ENCODE assay signal across 20 mouse cellular contexts in the genomic region with DNA sequence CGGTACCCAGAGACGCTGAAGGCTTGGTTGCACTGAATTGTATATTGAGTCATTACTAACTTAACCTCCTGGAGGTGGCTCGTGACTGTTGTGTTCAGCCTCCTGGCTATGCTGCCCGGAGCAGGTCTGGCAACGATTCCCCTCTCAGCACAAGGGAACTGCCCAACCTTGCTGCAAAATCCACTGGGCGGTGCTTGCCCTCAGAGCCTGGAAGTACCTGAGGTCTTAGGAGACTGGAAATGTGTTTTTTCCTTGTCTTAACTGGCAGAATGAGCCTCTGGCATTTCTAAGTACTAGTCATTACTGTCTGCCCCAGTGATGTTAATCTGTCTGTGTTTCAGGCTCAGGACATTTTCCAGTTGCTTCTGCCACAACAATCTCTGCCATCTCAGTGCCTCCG. TPM values are rescaled to one million over a fixed set of nuclear protein-coding genes. Genes with fewer than 3 reads are reported as not detected.
DNase-seq lines count a peak whose midpoint lies in the region; ATAC-seq lines count a peak whose summit lies in the region.
"Had no signal": no experiment of that assay in that cellular context is flagged by ENCODE, and none has a peak within 500 bp of the region (broad histone marks: within the 10 kb centered on the region; RNA-seq: fewer than 3 reads in every experiment).

No protein-coding gene starts in this region.

- no peaks in the 10 kb centered on the region for H3K36me3 ChIP-seq in hindbrain, embryonic 13.5 days
- no peaks in the 10 kb centered on the region for H3K36me3 ChIP-seq in hindbrain, embryonic 11.5 days (ENCODE audit: control insufficient read depth, insufficient read depth, low read length)
- no peaks in the 10 kb centered on the region for H3K36me3 ChIP-seq in forebrain, embryonic 12.5 days (replicated peaks)
- H3K36me3 ChIP-seq: embryonic facial prominence, embryonic 13.5 days; heart, embryonic 13.5 days; kidney, embryonic 15.5 days had no signal

- H3K27me3 ChIP-seq in hindbrain, embryonic 13.5 days: 0 out of 2 replicates have a peak, but pooled peaks cover 2% of the 10 kb centered on the region
- H3K27me3 ChIP-seq in hindbrain, embryonic 11.5 days (ENCODE audit: control insufficient read depth, insufficient read depth, low read length): no peaks in the 10 kb centered on the region
- H3K27me3 ChIP-seq in forebrain, embryonic 12.5 days: no peaks in the 10 kb centered on the region
- H3K27me3 ChIP-seq: embryonic facial prominence, embryonic 13.5 days; forebrain, embryonic 13.5 days; kidney, embryonic 15.5 days had no signal

- no peak overlapping the region for H3K4me2 ChIP-seq in hindbrain, embryonic 13.5 days
- no peak overlapping the region for H3K4me2 ChIP-seq in hindbrain, embryonic 11.5 days (replicated peaks; ENCODE audit: low read depth, low read length)
- H3K4me2 ChIP-seq in forebrain, embryonic 12.5 days: no peak overlapping the region
- H3K4me2 ChIP-seq: embryonic facial prominence, embryonic 13.5 days; heart, embryonic 13.5 days; kidney, embryonic 15.5 days had no signal

- H3K9me3 ChIP-seq in hindbrain, embryonic 13.5 days: no peaks in the 10 kb centered on the region
- H3K9me3 ChIP-seq in hindbrain, embryonic 11.5 days (ENCODE audit: control insufficient read depth, low read length): no peaks in the 10 kb centered on the region
- no peaks in the 10 kb centered on the region for H3K9me3 ChIP-seq in forebrain, embryonic 12.5 days
- H3K9me3 ChIP-seq: embryonic facial prominence, embryonic 13.5 days; forebrain, embryonic 13.5 days; heart, embryonic 13.5 days; kidney, embryonic 15.5 days had no signal

- H3K4me1 ChIP-seq in hindbrain, embryonic 13.5 days (replicated peaks): peaks cover 16% of the 10 kb centered on the region
- H3K4me1 ChIP-seq in hindbrain, embryonic 11.5 days (replicated peaks; ENCODE audit: control insufficient read depth, insufficient read depth, low read length): no peaks in the 10 kb centered on the region
- peaks cover 4% of the 10 kb centered on the region; the same call in 1 of the 2 replicates for H3K4me1 ChIP-seq in forebrain, embryonic 12.5 days
- H3K4me1 ChIP-seq: embryonic facial prominence, embryonic 13.5 days; heart, embryonic 13.5 days; kidney, embryonic 15.5 days had no signal

- no peak for ATAC-seq in hindbrain, embryonic 13.5 days (ENCODE audit: low FRiP score)
- no peak for ATAC-seq in hindbrain, embryonic 11.5 days (ENCODE audit: low FRiP score)
- no peak for ATAC-seq in forebrain, embryonic 12.5 days (ENCODE audit: low FRiP score)
- ATAC-seq: forebrain, postnatal 0 days; intestine, embryonic 16.5 days had no signal

- DNase-seq in cerebellum, adult 18-20 months: peak; percentile 12
- no peak for DNase-seq in cerebellum, postnatal 4 days (ENCODE audit: low spot score in 2 of 2)
- DNase-seq in hindbrain, embryonic 11.5 days (ENCODE audit: low spot score): no peak
- peak; percentile 28 for DNase-seq in brain, adult 2 months (ENCODE audit: low read depth, low spot score)
- DNase-seq in retina, postnatal 1 day: peak; percentile 50
- DNase-seq: adrenal gland, adult 2 months; adrenal gland, postnatal 25 days; cerebellum, postnatal 10 days; forebrain, postnatal 0 days; gastrocnemius, adult 2 months; gastrocnemius, postnatal 25 days; heart, postnatal 4 days; kidney, adult 2 months had no signal

- WGBS in hindbrain, embryonic 13.5 days: 84% methylated on average over 7 of the region's 7 CpGs
- 79% methylated on average over 7 of the region's 7 CpGs for WGBS in hindbrain, embryonic 11.5 days
- WGBS in forebrain, embryonic 12.5 days: 80% methylated on average over 7 of the region's 7 CpGs

- H3K27ac ChIP-seq in hindbrain, embryonic 13.5 days: peak overlapping the region; percentile 26; the same call in 1 of the 2 replicates
- no peak overlapping the region for H3K27ac ChIP-seq in hindbrain, embryonic 11.5 days (ENCODE audit: low read depth, low read length)
- no peak overlapping the region for H3K27ac ChIP-seq in forebrain, embryonic 12.5 days
- H3K27ac ChIP-seq: embryonic facial prominence, embryonic 13.5 days; gastrocnemius, adult 2 months; heart, embryonic 13.5 days; kidney, embryonic 15.5 days had no signal

- H3K9ac ChIP-seq in hindbrain, embryonic 13.5 days: no peak overlapping the region; the same call in 1 of the 2 replicates
- H3K9ac ChIP-seq in hindbrain, embryonic 11.5 days (ENCODE audit: low read depth, low read length): no peak overlapping the region
- H3K9ac ChIP-seq in forebrain, embryonic 12.5 days: no peak overlapping the region
- H3K9ac ChIP-seq: embryonic facial prominence, embryonic 13.5 days; forebrain, embryonic 13.5 days; forebrain, postnatal 0 days; heart, embryonic 13.5 days; kidney, embryonic 15.5 days had no signal

- no peak overlapping the region for H3K4me3 ChIP-seq in hindbrain, embryonic 13.5 days
- no peak overlapping the region for H3K4me3 ChIP-seq in hindbrain, embryonic 11.5 days (ENCODE audit: low read depth, low read length)
- H3K4me3 ChIP-seq in forebrain, embryonic 12.5 days (replicated peaks): no peak overlapping the region
- H3K4me3 ChIP-seq: embryonic facial prominence, embryonic 13.5 days; forebrain, embryonic 13.5 days; gastrocnemius, adult 2 months; heart, embryonic 13.5 days; kidney, embryonic 15.5 days had no signal

RNA-seq across cellular contexts. Expression of a gene that starts 24.3 kb away (rescaled TPM):
- polyA plus RNA-seq in hindbrain, embryonic 13.5 days (2015; fragmentation: Nextera tagmentation; extraction: Ambion mirVana): 42.0 and 43.1 TPM in 2 replicates
- 50.8 and 53.2 TPM in 2 replicates for polyA plus RNA-seq in hindbrain, embryonic 11.5 days (2014; fragmentation: Nextera tagmentation; extraction: Ambion mirVana)
- polyA plus RNA-seq in forebrain, embryonic 12.5 days (2016; fragmentation: Nextera tagmentation; extraction: Ambion mirVana): 49.3 and 52.8 TPM in 2 replicates

Comparison
In these comparisons a context has a peak if more than half of its experiments do, and no peak if none do; other contexts are left out.
1. DNase-seq: peak in cerebellum, adult 18-20 months (2 of 2), brain, adult 2 months (single experiment) and retina, postnatal 1 day (single experiment); none in cerebellum, postnatal 4 days (0 of 2) and hindbrain, embryonic 11.5 days (single experiment).